Mouse (Mus musculus) ES-Bruce4 (cell line): ENCODE data around the gene Ufc1.

Experiments used
- CTCF ChIP-seq: IDR thresholded peaks from one replicate; pipeline ENCODE4 v1.8.1; 2011; ENCODE audit warnings: low read depth, low read length
- EP300 ChIP-seq: IDR thresholded peaks from 2 replicates; pipeline ENCODE4 v1.6.1; 2011; ENCODE audit warnings: low read depth, low read length; ENCODE audit not compliant: insufficient read depth

DNA sequence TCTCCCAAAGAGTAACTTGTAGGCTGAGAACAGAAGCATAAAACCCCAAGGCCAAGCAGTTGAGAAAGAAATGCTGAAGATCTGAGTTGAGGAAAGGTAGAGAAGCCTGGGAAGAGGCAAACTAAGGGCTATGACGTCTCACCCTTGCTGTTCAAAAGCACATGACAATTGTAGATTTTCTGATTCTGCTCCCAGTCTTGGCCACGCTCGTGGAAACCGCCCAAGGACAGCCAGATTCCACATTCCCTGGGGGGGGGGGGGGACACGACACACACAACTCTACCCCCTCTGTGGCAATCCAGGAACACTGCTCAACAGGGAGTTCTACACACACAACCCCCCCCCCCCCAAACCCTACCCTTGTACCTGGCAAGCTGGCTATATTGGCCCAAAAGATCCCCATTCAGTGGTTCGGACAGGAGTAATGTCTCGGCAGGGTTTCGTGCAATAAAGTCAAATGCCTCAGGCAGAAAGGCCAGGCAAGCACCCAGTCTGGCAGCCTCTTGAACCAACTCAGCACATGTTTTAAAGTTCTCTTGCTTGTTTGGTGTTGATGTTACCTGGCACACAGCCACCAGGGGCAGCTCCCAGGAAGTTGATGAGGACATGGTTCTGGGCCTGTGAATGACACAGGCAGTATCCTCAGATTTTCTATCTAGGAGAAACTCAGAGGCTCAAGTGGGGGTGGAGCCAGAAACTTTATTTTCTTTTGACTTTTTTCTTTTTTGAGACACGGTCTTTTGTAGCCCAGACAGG lies 49.3 kb upstream of the Ufc1 start:
- TF ChIP-seq CTCF (no peak), EP300 (no peak)
